Mouse (Mus musculus) limb, embryonic 10.5 days (tissue): Measurements from ENCODE around the gene Cdk11b. TPM values are rescaled to one million over a fixed set of nuclear protein-coding genes. Genes with fewer than 3 reads are reported as not detected.
"Not testable (repeated sequence)": the region's sequence is repeated elsewhere in the genome, so short reads cannot be mapped to it uniquely, and the experiment has no call there.

ENCODE experiments used
- DNase-seq: peaks from one replicate; pipeline ENCODE4 v3.0.0-alpha.2; 2017; ENCODE audit warnings: low spot score
- H3K27ac ChIP-seq: fragments of 300-500 bp; sonication (generic); 2 replicates; pipeline ENCODE4 v1.5.1; 2016; ENCODE audit warnings: mild to moderate bottlenecking
- H3K27me3 ChIP-seq: fragments of 300-500 bp; sonication (generic); 2 replicates; pipeline ENCODE4 v1.6.1; 2016; ENCODE audit warnings: low read depth, mild to moderate bottlenecking; ENCODE audit not compliant: poor library complexity, severe bottlenecking
- H3K36me3 ChIP-seq: fragments of 300-500 bp; sonication (generic); 2 replicates; pipeline ENCODE4 v1.6.1; 2016; ENCODE audit warnings: mild to moderate bottlenecking, moderate library complexity
- H3K4me1 ChIP-seq: fragments of 300-500 bp; sonication (generic); 2 replicates; pipeline ENCODE4 v1.6.1; 2016
- H3K4me3 ChIP-seq: fragments of 300-500 bp; sonication (generic); 2 replicates; pipeline ENCODE4 v1.5.1; 2016; ENCODE audit warnings: mild to moderate bottlenecking, moderate library complexity
- H3K9me3 ChIP-seq: fragments of 300-500 bp; sonication (generic); replicated peaks from 2 replicates; pipeline ENCODE4 v1.6.1; 2016; ENCODE audit warnings: mild to moderate bottlenecking
- WGBS: fragments of 180-500 bp; shearing (Covaris S2); methylation state at CpG from one replicate; pipeline ENCODE4 v1.1.7; 2016; 5-methylcytosine and 5-hydroxymethylcytosine counted together
- polyA plus RNA-seq: library from polyadenylated mRNA; unstranded; fragments of >200 nt; fragmentation: Nextera tagmentation; extraction: Ambion mirVana; gene quantifications from 2 replicates; pipeline ENCODE4 v1.2.1, GENCODE M21; 2016

Cdk11b gene
- polyA plus RNA-seq, 1 experiment from 2014 or later, result 74.8 TPM

- peaks cover 68% of the 10 kb centered on the region for H3K27me3 ChIP-seq
- peak overlapping the region; percentile 65 for H3K4me3 ChIP-seq
- no peaks in the 10 kb centered on the region for H3K9me3 ChIP-seq
- peaks cover 65% of the 10 kb centered on the region for H3K36me3 ChIP-seq
- peaks cover 47% of the 10 kb centered on the region for H3K4me1 ChIP-seq
- H3K27ac ChIP-seq, result peak overlapping the region; percentile 83
- whole genome bisulfite sequencing, result under 1% methylated on average over 52 of the region's 52 CpGs
- DNase-seq, result peak; percentile 78
These were observed 30.0 kb downstream of the Cdk11b start for GRCm38 (mm10) chr4:155654456-155655298.

- 91% methylated on average over 13 of the region's 13 CpGs for WGBS
- Histone ChIP-seq H3K27me3 (peaks cover 58% of the 10 kb centered on the region), H3K4me1 (peaks cover 45% of the 10 kb centered on the region), H3K27ac (no peak overlapping the region), H3K4me3 (no peak overlapping the region), H3K36me3 (peaks cover 56% of the 10 kb centered on the region), H3K9me3 (no peaks in the 10 kb centered on the region)
- peak; percentile 24 for DNase-seq
These were observed 31.6 kb downstream of the Cdk11b start for GRCm38 (mm10) chr4:155656214-155656751.

- WGBS, result 95% methylated on average over 10 of the region's 10 CpGs
- peaks cover 44% of the 10 kb centered on the region for H3K36me3 ChIP-seq
- DNase-seq, result peak; percentile 26
- no peak overlapping the region; the same call in 1 of the 2 replicates for H3K27ac ChIP-seq
- H3K4me1 ChIP-seq, result peaks cover 18% of the 10 kb centered on the region
- no peaks in the 10 kb centered on the region for H3K9me3 ChIP-seq
- H3K4me3 ChIP-seq, result no peak overlapping the region
- H3K27me3 ChIP-seq, result peaks cover 31% of the 10 kb centered on the region
These were observed 34.3 kb downstream of the Cdk11b start for GRCm38 (mm10) chr4:155658961-155659360.

GRCm38 (mm10) chr4:155660641-155661040 lies 36.0 kb downstream of the Cdk11b start:
- Histone ChIP-seq H3K9me3 (no peaks in the 10 kb centered on the region), H3K27ac (no peak overlapping the region), H3K4me1 (peaks cover 3% of the 10 kb centered on the region; the same call in 1 of the 2 replicates), H3K27me3 (peaks cover 14% of the 10 kb centered on the region), H3K36me3 (peaks cover 48% of the 10 kb centered on the region), H3K4me3 (no peak overlapping the region)
- DNase-seq, result no peak
- 97% methylated on average over 12 of the region's 12 CpGs for whole genome bisulfite sequencing

GRCm38 (mm10) chr4:155666903-155667302 lies 42.2 kb downstream of the Cdk11b start:
- H3K27ac ChIP-seq, result no peak overlapping the region
- H3K27me3 ChIP-seq, result no peaks in the 10 kb centered on the region
- no peak for DNase-seq

GRCm38 (mm10) chr4:155668689-155669597 lies 44.3 kb downstream of the Cdk11b start, which contains the start of gene Mib2:
Gene Mib2, minus strand, starts transcription at chr4:155669198.
- Histone ChIP-seq H3K27ac (peak within 1 kb of the TSS; percentile 84), H3K36me3 (peaks cover 8% of the 10 kb centered on the region; the same call in 1 of the 2 replicates), H3K9me3 (no peaks in the 10 kb centered on the region), H3K4me1 (peaks cover 12% of the 10 kb centered on the region), H3K27me3 (no peaks in the 10 kb centered on the region), H3K4me3 (peak within 1 kb of the TSS; percentile 86)
- under 1% methylated on average over 73 of the region's 73 CpGs for WGBS
- DNase-seq, result peak; percentile 96

More at GRCm38 (mm10) chr4:155666903-155667302, 42.2 kb downstream of the Cdk11b start:
- H3K4me1 ChIP-seq, result peaks cover 12% of the 10 kb centered on the region
- no peak overlapping the region for H3K4me3 ChIP-seq
- H3K36me3 ChIP-seq, result peaks cover 8% of the 10 kb centered on the region; the same call in 1 of the 2 replicates
- no peaks in the 10 kb centered on the region for H3K9me3 ChIP-seq

- Histone ChIP-seq H3K4me3 (peak overlapping the region; percentile 86), H3K36me3 (peaks cover 8% of the 10 kb centered on the region; the same call in 1 of the 2 replicates), H3K9me3 (no peaks in the 10 kb centered on the region), H3K27ac (peak overlapping the region; percentile 84), H3K27me3 (no peaks in the 10 kb centered on the region), H3K4me1 (peaks cover 12% of the 10 kb centered on the region)
- no peak for DNase-seq
- 3% methylated on average over 8 of the region's 8 CpGs for WGBS
These were observed 45.0 kb downstream of the Cdk11b start for GRCm38 (mm10) chr4:155669598-155670075.

- H3K4me3 ChIP-seq, result peak overlapping the region; percentile 86
- not testable (repeated sequence) for H3K27ac ChIP-seq, H3K9me3 ChIP-seq, H3K27me3 ChIP-seq, DNase-seq, H3K36me3 ChIP-seq
- 64% methylated on average over 4 of the region's 4 CpGs for WGBS
- H3K4me1 ChIP-seq, result peaks cover 12% of the 10 kb centered on the region
These were observed 45.6 kb downstream of the Cdk11b start for GRCm38 (mm10) chr4:155670236-155670635.

- H3K9me3 ChIP-seq, result no peaks in the 10 kb centered on the region
- H3K4me3 ChIP-seq, result no peak overlapping the region
- DNase-seq, result no peak
- no peaks in the 10 kb centered on the region for H3K27me3 ChIP-seq
- no peak overlapping the region for H3K27ac ChIP-seq
- H3K4me1 ChIP-seq, result peaks cover 12% of the 10 kb centered on the region
- no peaks in the 10 kb centered on the region for H3K36me3 ChIP-seq
- WGBS, result 52% methylated on average over 2 of the region's 2 CpGs
These were observed 47.4 kb downstream of the Cdk11b start for GRCm38 (mm10) chr4:155672082-155672481.

GRCm38 (mm10) chr4:155675991-155676390 lies 51.3 kb downstream of the Cdk11b start:
- Histone ChIP-seq H3K36me3 (no peaks in the 10 kb centered on the region), H3K27ac (no peak overlapping the region), H3K9me3 (no peaks in the 10 kb centered on the region), H3K27me3 (no peaks in the 10 kb centered on the region), H3K4me3 (no peak overlapping the region), H3K4me1 (no peaks in the 10 kb centered on the region)
- WGBS, result 88% methylated on average over 2 of the region's 2 CpGs
- no peak for DNase-seq

GRCm38 (mm10) chr4:155683670-155684277 lies 59.1 kb downstream of the Cdk11b start:
- not testable (repeated sequence) for H3K27ac ChIP-seq, H3K9me3 ChIP-seq, H3K36me3 ChIP-seq, H3K27me3 ChIP-seq, DNase-seq, H3K4me3 ChIP-seq, H3K4me1 ChIP-seq
- WGBS, result 93% methylated on average over 16 of the region's 19 CpGs

- not testable (repeated sequence) for H3K27me3 ChIP-seq, H3K9me3 ChIP-seq, DNase-seq, H3K4me1 ChIP-seq, H3K4me3 ChIP-seq, H3K36me3 ChIP-seq, H3K27ac ChIP-seq
- 93% methylated on average over 4 of the region's 4 CpGs for WGBS
These were observed 63.1 kb downstream of the Cdk11b start for GRCm38 (mm10) chr4:155687764-155688163.
